Mouse (Mus musculus) c-Kit-positive CD71-positive TER-119-positive erythroid progenitor cells, embryonic 14.5 days (primary cell): ENCODE measurements around the gene Gcdh.

Experiments
- DNase-seq: peaks from one replicate; pipeline ENCODE4 v3.0.0-alpha.2; 2013; ENCODE audit warnings: low spot score

Gene Gcdh

DNA sequence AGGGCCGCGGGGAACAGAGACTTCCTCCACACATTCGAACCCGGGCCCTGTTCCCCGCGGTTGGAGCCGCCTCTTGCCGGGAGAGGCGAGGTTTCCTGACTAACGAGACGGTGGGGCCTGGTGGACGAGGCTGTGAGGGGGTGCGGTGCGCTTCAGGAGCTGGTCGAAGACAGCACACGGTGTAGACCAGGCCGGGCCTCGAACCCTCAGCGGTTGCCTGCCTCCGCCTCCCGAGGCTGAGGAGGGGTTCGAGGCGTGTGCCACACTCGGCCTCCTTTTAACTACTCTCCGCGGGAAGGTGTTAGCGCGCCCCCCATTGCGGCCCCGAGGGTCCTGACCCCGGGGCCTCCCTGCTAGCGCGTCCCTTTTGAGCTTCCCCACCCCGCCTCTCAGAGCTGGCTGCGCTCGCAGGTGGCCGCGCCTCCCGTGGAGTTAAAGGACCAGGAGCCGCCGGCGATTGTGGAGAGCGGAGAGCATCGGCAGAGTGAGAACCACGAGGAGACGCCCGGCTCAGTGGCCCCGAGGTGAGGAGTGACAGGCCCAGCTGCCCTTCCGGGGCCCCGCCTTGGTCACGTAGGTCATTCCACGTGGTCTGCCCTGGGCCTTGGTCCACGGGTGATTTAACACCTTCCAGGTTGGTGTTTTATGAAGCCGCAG lies 21.3 kb downstream of the Gcdh start:
- DNase-seq: peak; percentile 57

DNA sequence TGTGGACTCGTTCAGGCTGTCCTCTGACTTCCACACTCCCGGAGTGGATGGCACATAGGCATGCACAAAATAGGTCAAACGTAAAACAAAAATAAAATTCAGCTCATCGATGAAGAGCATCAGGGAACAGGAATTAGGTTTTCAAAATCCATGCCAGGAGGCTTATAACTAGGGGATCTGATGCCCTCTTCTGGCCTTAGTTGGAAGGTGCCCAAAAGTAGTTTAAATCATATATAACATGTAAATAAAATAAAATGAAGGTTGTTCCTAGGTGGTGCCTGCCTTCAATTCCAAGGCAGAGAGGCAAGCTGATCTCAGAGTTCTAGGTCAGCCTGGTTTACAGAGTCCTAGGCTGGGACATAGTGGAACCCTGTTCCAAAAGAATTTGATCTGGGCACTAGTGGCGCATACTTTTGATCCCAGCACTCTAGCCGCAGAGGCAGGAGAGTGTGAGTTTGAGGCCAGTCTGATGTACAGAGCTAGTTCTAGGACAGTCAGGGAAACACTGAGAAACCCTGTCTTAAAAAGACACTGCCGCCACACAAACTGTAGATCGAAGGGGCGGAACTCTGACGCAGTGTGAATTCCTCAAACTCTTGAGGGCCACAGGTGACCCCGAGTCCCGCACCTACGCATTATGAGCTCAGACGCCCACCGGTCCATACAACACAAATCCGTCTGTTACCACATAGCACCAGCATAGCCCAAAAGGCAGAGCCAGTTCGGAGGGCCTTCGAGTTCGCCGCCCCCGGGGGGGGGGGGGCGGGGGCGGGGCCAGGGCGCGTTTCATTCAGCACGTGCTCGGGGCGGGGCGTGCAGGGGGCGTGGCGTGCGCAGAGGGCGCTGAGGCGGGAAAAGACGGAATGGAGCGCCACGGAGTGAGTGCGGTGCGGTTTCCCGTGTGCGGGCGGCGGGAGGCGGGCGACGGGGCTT lies 22.1 kb downstream of the Gcdh start, which contains the start of gene Syce2:
Gene Syce2 (plus strand): TSS at position 736 of the 933 bp plus-strand sequence.
- DNase-seq: peak; percentile 79

DNA sequence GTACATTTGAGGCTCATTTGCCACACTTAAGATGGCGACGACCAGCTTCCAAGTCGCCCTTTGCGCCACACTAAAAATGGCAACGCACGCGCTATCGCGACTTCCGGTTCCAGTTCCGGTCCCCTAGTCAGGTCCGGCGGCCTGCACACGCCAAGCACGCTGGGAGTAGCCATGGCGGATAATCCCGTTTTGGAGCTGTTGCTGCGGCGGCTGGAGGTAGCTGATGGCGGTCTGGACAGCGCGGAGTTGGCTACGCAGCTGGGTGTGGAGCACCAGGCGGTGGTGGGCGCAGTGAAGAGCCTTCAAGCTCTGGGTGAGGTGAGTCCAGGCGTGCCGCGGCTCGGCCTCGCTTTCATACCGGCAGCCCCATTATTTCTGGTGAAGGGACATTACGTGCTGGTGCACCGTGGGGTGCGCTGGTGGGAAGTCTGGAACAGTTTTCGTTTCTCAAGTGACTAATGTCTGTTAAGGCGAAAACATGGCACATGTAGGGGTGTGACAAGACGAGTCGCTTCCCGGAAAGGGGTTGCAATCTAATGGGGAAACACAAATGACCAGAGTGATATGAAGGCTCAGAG lies 36.8 kb downstream of the Gcdh start, which contains the start of gene Farsa:
Gene Farsa (plus strand): TSS at position 126 of the 578 bp plus-strand sequence.
- DNase-seq: peak; percentile 95

DNA sequence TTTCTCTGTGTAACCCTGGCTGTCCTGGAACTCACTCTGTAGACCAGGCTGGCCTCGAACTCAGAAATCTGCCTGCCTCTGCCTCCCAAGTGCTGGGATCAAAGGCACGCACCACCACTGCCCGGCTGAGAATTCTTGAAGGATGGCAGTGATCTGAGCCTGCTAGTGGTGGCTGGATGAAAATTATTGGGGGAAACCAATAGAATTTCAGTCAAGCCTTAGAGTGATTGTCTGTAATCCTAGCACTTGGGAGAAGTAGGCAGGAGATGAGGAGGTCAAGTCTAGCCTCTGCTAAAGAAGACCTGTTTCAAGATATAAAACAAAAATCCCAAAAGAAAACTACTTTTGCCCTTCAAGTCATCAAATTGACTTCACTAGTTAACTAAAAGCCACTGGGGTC lies 37.3 kb downstream of the Gcdh start:
- DNase-seq: no peak

DNA sequence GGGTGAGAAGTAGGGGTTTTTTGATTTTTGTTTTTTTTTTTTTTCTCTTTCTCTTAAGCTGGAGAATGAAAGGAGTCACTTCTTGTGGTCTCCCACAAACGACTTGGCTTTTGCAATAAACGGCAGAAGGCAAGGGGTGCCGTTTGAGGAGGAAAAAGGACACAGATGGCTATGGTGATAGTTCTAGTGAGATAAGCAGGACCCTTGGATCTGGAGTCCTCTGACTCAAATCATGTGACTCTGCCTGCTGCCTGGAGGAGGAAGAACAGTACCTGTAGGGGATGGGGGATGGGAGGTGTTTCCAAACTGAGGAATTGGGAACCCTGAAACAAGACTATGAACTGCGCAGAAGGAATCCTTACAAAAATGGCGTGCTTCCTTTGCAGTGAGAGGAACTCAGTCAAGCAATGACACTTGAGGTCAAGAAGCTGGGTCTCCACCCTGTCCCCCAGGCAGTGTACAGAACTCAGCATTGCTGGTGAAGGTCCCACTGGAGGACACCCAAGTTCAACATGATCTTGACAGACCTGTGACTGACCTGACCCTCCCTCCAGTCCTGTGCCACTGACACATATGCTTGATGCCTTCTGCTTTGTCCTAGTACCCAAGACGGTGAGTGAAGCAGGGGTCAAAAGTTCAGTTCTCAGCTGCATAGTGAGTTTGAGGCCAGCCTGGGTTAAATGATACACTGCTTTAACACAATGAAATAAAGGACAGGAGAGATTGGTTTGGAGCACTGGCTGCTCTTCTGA lies 45.9 kb downstream of the Gcdh start:
- DNase-seq: no peak

DNA sequence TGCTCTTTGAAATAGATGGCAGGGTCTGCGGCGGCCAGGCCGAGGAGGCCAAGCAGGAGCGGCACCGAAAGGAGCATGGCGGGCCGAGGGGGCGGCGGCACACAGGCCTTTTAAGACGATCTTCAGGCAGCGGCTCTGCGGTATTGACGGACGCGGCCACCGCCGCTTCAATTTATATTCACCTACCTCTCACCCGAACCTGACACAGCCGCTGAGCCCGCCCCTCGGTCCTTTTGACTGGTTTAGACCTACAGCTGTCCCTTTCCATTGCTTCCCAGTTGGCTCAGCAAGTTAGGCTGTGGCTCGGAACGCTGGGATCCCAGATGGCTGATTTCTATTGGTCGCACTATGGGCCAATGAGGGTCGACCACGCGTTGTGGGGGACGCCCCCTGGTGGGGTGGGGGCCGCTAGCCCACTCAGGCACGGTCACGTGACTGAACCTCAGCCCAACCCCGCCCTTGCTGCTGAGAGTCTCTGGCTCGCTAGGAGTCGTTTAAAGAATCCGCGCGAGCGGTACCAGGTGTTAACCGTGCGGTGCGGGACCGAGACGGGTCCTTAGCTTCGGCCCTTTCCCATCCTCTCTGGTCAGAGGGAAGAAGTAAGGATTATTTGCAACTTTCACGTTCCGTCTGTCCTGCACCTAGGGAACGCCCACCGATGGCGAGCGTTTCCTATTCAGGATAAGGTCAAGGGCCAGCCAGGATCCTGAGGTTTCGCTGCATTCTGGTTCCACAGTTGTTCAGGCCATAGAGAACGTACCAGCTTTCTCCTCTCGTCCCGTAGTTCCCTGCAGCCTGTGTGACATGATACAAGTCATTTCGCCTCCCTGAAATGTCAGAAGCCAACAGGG lies 46.8 kb downstream of the Gcdh start, which contains the start of gene Calr:
Gene Calr (minus strand): TSS at position 213 of the 851 bp plus-strand sequence.
- peak; percentile 100 for DNase-seq

DNA sequence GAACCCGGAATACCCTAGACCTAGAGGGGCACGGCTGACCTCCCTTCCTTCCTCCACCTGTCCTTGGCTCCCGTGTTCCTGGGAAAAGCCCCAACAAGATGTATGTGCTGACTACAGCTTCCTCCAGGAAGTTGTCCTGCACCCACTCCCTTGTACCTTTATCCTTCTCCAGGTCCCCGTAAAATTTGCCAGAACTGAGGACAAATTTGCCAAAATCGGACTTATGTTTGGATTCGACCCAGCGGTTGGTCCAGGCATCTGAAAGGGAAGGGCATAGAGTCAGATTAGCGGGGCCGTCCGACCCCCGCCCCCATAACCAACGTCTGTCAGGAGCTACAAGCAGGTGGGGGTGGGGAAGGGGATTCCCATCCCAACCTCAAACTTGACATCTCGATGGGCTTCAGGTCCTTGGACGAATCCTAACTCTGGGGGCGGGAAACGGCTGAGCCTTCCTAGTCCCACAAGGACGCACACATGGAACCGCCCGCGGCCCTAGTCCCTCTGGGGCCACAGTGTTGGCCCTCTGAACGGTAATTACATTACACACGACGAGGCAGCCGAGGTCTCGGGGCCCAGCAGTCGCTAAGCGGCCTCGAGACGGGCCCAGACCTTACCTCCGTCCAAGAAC lies 47.5 kb downstream of the Gcdh start:
- no peak for DNase-seq

DNA sequence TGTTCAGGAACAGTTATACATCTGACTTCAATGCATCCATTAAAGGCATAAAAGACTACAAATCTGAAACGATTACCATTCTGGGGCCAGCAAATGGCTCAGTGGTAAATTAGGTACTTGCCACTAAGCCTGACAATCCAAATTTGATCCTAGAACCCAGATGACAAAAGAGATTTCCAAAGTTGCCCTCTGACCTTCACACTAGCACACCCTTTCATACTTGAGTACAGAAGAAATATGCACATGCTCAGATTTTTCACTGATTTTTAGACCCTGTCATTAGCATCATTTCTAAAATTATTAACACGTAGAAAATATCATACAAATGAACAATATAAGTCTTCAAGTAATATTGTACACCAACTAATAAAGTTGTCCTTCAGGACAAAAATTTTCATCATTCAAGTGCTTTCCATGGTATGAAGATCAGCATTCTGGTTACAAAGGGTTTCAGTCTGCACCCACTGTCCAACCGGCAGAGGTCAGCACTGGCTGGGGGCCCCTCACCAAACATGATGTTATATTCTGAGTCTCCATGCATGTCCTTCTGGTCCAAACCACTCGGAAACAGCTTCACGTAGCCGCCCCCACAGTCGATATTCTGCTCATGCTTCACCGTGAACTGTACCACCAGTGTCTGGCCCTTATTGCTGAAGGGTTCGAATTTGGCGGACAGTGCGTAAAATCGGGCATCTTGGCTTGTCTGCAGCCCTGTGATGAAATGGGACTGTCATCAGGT lies 48.2 kb downstream of the Gcdh start:
- DNase-seq: no peak

DNA sequence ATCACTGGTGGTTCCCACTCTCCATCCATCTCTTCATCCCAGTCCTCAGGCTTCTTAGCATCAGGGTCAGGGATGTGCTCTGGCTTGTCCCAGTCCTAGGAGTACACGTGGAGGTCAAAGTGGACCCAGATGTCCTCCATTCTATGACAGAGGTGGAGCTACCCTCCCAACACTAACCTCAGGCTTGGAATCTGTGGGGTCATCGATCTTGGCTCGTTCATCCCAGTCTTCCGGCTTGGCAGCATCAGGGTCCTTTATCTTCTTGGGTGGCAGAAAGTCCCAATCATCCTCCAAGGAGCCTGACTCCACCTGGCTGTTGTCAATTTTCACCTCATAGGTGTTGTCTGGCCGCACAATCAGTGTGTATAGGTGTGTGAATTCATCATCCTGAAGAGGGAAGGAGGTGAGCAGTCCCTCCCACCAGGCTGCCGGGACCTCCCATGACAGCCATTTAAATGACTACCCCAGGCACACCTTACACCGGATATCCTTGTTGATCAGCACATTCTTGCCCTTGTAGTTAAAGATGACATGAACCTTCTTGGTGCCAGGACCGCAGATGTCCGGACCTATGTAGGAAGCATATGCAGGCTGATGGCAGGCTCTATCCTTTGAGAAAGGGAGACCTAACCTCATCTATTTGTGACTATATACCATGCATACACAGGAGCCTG lies 49.2 kb downstream of the Gcdh start:
- DNase-seq: no peak

DNA sequence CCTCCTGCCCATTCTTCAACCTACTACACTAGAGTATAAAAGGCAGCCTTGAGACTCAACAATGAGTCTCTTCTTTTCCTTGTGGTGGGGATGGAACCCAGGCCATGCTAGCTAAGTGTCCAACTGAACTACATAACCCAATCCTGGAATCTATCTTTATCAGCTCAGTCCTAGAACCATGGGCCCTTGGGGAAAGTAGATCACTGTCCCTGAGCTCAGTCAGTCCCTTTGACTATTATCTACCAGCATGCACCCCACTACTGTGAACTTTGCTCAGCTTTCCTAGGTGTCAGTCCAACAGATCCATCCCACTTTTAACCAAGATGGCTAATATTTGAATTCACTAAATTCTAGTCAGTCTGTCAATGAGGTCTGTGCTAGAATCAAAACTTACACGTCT lies 52.2 kb downstream of the Gcdh start:
- DNase-seq: no peak

DNA sequence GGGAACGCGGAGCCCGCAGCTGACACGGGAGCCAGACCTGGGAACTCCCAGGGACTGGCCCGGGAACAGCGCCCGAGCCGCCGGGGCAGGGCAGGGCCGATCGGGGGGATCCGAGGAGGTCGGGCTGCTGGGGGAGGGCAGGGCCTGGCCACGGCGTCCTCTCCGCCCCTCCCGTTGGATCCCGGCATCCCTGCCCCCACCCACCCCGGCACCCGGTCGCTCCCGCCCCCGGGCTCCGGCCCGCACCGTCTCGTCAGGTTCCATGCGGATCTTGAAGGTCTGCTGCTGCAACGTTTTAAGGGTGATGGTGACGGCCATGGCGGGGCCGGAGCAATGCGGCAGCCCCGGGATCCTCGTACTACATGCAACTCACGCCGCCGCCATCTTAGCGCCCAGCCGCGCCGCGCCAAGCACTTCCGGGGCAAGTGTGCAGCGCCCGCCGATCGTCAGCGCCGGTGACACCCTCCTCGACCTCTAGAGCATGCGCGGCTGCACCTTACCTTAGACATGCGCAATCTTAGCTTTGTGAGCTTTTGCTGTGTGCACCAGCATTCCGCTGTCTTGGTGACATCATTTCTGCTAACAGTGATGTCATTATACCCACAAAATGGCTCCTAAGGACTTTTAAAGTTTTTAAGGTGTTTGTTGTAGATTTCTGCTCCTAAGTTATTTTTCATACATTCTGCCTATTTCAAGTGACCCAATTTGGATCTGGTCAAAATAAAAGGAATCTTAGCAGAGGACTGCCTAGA lies 53.3 kb downstream of the Gcdh start, which contains the start of gene Rad23a:
Gene Rad23a (minus strand): TSS at position 418 of the 752 bp plus-strand sequence.
- DNase-seq: peak; percentile 94

DNA sequence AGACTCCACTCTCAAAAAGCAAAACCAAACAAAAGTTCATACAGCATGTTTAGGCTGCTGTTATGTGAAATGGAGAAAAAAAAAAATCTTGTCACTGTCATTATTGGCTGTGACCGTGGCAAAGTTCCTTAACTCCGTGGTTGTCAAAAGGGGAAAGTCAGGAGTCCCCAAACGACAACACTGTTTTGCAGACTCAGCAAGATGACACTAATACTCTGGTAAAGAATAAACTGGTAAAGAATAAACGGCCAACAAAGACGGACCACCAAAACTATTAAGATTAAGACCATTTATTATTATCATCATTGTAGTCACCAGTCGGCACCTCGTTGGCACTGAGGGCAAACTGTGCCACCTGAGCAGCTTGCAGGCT lies 53.9 kb downstream of the Gcdh start:
- no peak for DNase-seq

DNA sequence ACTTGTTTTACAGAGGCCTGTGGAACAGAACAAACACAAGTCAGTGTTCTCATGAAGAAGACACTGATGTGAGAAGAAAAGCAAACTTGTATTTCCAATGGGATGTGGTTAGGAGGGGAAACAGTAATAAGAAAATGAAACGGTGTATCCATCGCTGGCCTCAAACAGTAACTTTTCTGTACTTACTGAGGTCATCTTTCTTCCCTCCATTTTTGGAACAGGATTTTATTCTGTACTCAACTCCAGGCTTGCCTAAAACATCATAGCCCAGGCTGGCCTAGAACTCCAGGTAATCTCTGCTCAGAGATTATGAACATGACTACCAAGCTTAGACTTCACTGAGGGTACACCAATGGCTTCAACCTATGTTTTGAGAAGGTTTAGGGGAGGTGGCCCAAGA lies 54.3 kb downstream of the Gcdh start:
- no peak for DNase-seq

DNA sequence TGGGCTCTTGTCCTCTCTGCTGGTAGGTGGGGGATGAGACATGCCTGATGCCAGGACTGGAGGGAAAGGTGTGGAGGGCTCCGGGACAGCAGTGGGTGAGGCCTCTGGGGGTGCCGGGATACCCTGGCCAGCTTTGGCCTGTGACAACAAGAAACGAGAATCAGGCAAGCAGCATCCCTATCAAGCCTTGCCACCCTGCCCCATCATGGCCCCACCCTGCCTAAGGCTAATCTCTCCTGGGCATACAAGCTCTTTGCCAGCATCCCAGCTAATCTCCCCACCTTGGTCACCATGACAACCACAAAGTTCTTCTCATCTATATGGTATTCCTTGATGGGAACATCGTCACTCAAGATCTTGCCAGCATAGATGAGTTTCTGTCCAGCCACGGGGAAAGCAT lies 55.2 kb downstream of the Gcdh start:
- DNase-seq: peak; percentile 92

DNA sequence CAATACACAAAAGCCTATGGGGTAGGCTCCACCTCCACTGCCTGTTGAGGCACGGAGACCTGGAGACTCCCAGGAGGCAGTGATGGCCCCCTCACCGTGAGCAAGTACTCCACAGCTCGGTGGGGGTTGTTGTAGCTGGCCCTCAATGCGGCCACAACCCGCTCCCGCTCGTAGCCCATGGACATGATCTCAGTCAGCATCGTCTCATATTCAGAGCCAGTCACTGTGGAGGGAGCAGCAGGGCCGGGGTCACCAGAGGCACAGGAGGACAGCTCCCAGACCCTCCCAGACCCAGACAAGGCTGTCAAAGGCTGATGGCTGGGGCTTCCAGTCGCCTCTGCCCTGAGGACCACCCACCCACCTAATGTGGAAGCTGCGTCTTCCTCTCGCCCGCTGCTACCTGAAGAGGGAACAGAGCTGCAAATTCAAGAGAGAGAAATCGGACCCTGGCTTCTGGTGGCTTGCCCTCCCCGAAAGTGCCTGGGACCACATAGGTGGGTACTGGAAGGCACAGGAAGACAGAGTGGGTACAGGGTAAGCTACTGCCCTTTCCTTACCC lies 55.7 kb downstream of the Gcdh start:
- no peak for DNase-seq

DNA sequence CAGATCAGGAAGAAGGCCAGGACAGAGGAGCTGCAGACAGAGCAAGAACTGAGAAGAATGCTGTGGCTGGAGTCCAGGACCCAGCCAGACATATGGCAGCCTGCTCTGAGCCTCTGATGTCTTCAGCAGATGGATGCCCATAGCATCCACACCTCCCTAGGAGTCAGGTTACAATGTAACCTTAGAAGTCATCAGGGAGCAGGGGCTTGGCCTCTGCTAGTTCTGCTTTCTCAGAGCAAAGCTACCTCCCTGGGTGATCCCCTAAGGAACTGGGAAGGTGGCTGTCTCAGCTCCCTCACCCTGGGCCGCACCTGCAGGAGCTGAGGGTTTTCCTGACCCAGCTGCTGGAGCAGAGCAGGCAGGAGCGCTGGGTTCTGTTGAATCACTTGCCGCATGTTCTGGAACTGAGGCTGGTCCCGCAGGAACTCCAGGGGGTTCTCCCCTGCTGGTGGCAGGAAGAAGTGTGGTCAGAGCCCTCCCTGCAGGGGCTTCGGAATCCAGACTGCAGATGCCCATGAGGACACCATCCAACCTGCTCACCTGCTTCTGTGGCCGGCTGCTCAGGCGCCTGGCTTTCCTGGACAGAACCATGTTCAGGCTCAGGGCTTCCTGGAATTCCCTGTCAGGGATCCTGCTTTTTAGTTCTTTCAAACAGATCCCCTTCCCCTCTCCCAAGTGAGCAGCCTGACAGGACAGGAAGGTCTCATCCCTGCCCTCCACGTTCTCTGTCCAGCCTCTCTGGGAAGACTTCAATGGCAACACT lies 56.4 kb downstream of the Gcdh start:
- DNase-seq: no peak
